Mouse (Mus musculus): ENCODE measurements at regions not wholly inside any gene's neighbourhood (a gene's known extent, or its start where the extent isn't known, plus 50 kb on each side); places are given as distances from the start of the nearest gene placed in this dataset.

GRCm38 (mm10) chr15:62808087-62808808 lies 1036.7 kb downstream of the Gsdmc2 start:
- no peak for TF ChIP-seq CTCF (conservative IDR thresholded peaks at IDR 0.05 in 1 of 2, IDR thresholded peaks at IDR 0.05 in 1 of 2; ENCODE audit: low read depth in 2 of 2, low read length in 2 of 2)
- no peak for TF ChIP-seq ZC3H11A (IDR thresholded peaks at IDR 0.05; ENCODE audit: low read depth, low read length)
- no peak for TF ChIP-seq SMC3 (IDR thresholded peaks at IDR 0.05; ENCODE audit: low read depth, low read length)
- no peak for TF ChIP-seq POLR2A (IDR thresholded peaks at IDR 0.05; ENCODE audit: low read depth, low read length)
- TF ChIP-seq MAFK (IDR thresholded peaks at IDR 0.05; ENCODE audit: insufficient replicate concordance, low read length): peak; percentile 44; the same call in 1 of the 2 replicates
- TF ChIP-seq ETS1 (conservative IDR thresholded peaks at IDR 0.05; ENCODE audit: low read depth, low read length): peak; percentile 75
- 0 out of 2 replicates have a peak, but pooled peaks have one; percentile 29 for TF ChIP-seq MYC (IDR thresholded peaks at IDR 0.05; ENCODE audit: low read depth, low read length)
- no peak for TF ChIP-seq NELFE (IDR thresholded peaks at IDR 0.05; ENCODE audit: low read depth, low read length)
- 0 out of 2 replicates have a peak, but pooled peaks have one; percentile 8 for TF ChIP-seq NRF1 (IDR thresholded peaks at IDR 0.05; ENCODE audit: low read depth, low read length)
- TF ChIP-seq ELF1 (IDR thresholded peaks at IDR 0.05; ENCODE audit: low read depth, low read length): no peak; the same call in 1 of the 2 replicates
- no peak for TF ChIP-seq KAT2A (IDR thresholded peaks at IDR 0.05; ENCODE audit: insufficient replicate concordance, low read length)
- TF ChIP-seq UBTF (IDR thresholded peaks at IDR 0.05; ENCODE audit: low read depth, low read length): no peak
- TF ChIP-seq EP300 (IDR thresholded peaks at IDR 0.05; ENCODE audit: low read length): peak; percentile 94
- TF ChIP-seq TCF12 (IDR thresholded peaks at IDR 0.05; ENCODE audit: low read depth, low read length): peak; percentile 99
